Mouse (Mus musculus) cerebellum, adult 2 months (tissue): ENCODE measurements around the gene Ccdc91.

Experiments
- CTCF ChIP-seq: fragments of 200-500 bp; IDR thresholded peaks from 2 replicates; pipeline ENCODE4 v1.5.1; 2011; ENCODE audit warnings: low read depth, mild to moderate bottlenecking, control low read depth, low read length, moderate library complexity, borderline replicate concordance; ENCODE audit not compliant: insufficient read depth
- POLR2A ChIP-seq: fragments of 200-500 bp; IDR thresholded peaks from 2 replicates; pipeline ENCODE4 v1.6.1; 2011; ENCODE audit warnings: low read length, control low read depth, borderline replicate concordance; ENCODE audit not compliant: insufficient read depth

- TF ChIP-seq CTCF (no peak), POLR2A (no peak)
These were observed 168.2 kb downstream of the Ccdc91 start for GRCm38 (mm10) chr6:147643875-147644274.
